Mouse (Mus musculus) activated CD4-positive, CD25-positive, alpha-beta regulatory T cell (primary cell): ENCODE measurements around the gene Cdc26. TPM values are rescaled to one million over a fixed set of nuclear protein-coding genes. Genes with fewer than 3 reads are reported as not detected.

Experiments used
- polyA plus RNA-seq, 2 experiments: library from polyadenylated mRNA; unstranded; fragments of 100-300 nt; shearing (Covaris generic); gene quantifications; one replicate each; pipeline ENCODE4 v1.2.1; 2017

Cdc26 gene
- polyA plus RNA-seq: 100 to 1,000 TPM in 1 of 2 experiments, 10 to 100 TPM in 1; 84.1 to 112 TPM

DNA sequence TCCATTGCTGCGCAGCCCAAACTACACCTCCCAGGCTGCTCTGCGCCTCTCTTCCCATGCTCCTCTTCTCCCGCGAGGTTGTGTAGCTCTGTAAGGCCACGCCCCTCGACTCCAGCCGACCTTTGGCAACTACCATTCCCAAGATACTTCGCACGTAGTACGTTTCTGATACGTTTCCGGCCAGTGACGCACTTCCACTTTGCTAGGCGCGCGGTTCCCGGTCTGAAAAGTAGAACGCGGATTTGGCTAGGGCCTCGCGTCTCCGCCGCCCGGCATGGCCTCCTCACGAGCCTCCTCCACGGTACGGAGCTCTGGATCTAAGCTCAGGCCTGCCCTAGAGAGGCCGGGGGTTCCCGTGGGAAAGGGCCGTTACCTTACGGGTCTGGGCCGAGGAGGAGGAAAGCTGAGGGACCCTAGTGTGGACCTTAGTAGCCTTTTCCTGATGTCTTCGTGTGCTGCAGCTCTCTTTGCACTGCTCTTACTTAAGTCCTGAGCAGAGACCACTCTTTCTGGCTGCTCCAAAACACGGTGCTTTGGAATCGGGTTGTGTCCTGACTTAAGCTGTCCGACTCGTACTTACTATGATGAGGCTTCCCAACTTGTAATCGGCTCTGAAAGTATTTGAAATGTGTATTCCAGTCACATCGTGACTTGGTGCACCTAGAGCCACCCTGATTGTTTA, at the start of gene Cdc26, which contains the start of gene Prpf4:
Cdc26 (minus strand) TSS at position 42 of the 682 bp plus-strand sequence.
Prpf4 (plus strand) TSS at position 197 of the 682 bp plus-strand sequence.

DNA sequence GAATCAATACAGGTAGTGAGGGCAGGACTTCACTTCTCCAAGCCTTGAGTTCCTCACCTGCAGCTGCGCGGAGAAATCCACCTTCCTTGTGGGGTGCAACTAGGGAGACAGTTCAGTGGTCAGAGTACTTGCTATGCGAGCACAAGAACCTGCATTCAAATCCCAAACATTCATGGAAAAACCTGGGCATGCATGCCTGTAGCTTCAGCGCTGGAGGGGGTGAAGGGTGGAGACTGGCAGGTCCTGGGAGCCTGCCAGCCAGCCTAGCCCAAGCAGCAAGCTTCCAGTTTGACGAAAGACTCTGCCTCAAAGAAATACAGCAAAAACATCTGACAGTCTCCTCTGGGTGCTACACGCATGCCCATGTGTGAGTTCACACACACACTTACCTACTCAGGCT, 26.6 kb upstream of the Cdc26 start, which contains the start of gene Rnf183:
Rnf183 (minus strand) TSS at position 172 of the 400 bp plus-strand sequence.

DNA sequence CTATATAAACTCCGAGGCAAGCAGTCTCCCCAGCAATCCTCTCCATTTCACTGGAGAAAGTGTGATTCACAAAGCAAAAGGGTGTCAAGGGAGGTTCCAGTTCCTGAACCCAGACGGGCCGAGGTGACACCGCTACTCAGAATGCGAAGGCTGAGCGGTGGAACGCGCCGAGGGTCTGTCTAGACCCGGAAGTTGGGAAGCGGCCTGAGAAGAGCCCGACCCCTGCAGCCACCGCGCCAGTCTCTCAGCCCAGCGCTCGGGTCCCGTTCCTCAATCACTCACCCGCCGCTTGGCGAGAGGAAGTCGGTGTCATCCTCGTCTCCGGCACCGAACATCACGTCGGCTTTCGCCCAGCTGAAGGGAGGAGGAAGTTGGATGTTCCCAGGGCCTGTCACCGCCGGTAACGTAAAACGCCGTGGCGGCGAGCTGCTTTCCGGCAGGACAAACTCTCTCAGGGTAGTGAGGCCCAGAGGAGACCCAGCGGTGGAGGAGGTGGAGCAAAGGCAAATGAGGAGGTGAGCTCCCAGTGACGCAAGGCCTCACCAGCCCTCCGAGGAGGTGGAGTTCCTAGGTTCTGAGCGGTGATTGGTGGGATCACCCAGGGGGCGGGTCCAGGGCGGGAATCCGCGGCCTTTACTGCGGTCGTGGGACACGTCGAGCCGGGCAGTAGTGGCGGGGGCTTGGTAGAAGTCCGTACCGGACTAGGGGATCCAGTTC, 48.2 kb downstream of the Cdc26 start, which contains the start of the genes Fkbp15 and Slc31a1:
Fkbp15 (minus strand) TSS at position 461 of the 717 bp plus-strand sequence.
Slc31a1 (plus strand) TSS at position 640 of the 717 bp plus-strand sequence.

Other genes starting within 250 kb of the Cdc26 start
- under 1 TPM in 1 of 2 experiments, not detected in 1; 0.45 TPM for gene Zfp37, start 177.6 kb downstream of the Cdc26 start, polyA plus RNA-seq
- gene Slc31a2, start 146.1 kb downstream of the Cdc26 start, polyA plus RNA-seq: 10 to 100 TPM; 13.7 to 17.0 TPM
- 10 to 100 TPM; 49.3 to 57.6 TPM for gene Fkbp15, start 48.1 kb downstream of the Cdc26 start, polyA plus RNA-seq
- gene Slc31a1, start 47.9 kb downstream of the Cdc26 start, polyA plus RNA-seq: 1 to 10 TPM; 8.6 to 9.4 TPM
- 10 to 100 TPM; 22.6 to 25.4 TPM for gene Prpf4, start 155 bp upstream of the Cdc26 start, polyA plus RNA-seq
- under 1 TPM in 1 of 2 experiments, not detected in 1; 0.52 TPM for gene Rnf183, start 26.6 kb upstream of the Cdc26 start, polyA plus RNA-seq
- gene Wdr31, start 62.3 kb upstream of the Cdc26 start, polyA plus RNA-seq: under 1 TPM; 0.37 to 0.93 TPM
- gene Bspry, start 71.4 kb upstream of the Cdc26 start, polyA plus RNA-seq: 10 to 100 TPM in 1 of 2 experiments, 1 to 10 TPM in 1; 3.7 to 11.2 TPM
- gene Hdhd3, start 94.8 kb upstream of the Cdc26 start, polyA plus RNA-seq: 1 to 10 TPM in 1 of 2 experiments, under 1 TPM in 1; 0.91 to 1.6 TPM
- 10 to 100 TPM; 61.2 to 61.8 TPM for gene Alad, start 111.3 kb upstream of the Cdc26 start, polyA plus RNA-seq
- gene Pole3, start 116.4 kb upstream of the Cdc26 start, polyA plus RNA-seq: 10 to 100 TPM; 29.2 to 40.9 TPM
- not detected for gene 4933430I17Rik, start 116.7 kb upstream of the Cdc26 start, polyA plus RNA-seq
- gene Rgs3, start 151.2 kb upstream of the Cdc26 start, polyA plus RNA-seq: 100 to 1,000 TPM in 1 of 2 experiments, 10 to 100 TPM in 1; 45.6 to 110 TPM